Mouse (Mus musculus) bone marrow macrophage, adult 2 months (primary cell): ENCODE measurements around the gene Klk1. TPM values are rescaled to one million over a fixed set of nuclear protein-coding genes. Genes with fewer than 3 reads are reported as not detected.
"Not testable (repeated sequence)": the region's sequence is repeated elsewhere in the genome, so short reads cannot be mapped to it uniquely, and the experiment has no call there.

Experiments used
- H3K27ac ChIP-seq: 2 replicates; pipeline ENCODE4 v1.5.1; 2012; ENCODE audit warnings: low read depth, low read length; ENCODE audit not compliant: insufficient read depth
- H3K4me1 ChIP-seq: 2 replicates; pipeline ENCODE4 v1.6.1; 2012; ENCODE audit warnings: low read length; ENCODE audit not compliant: control insufficient read depth, insufficient read depth
- H3K4me3 ChIP-seq: 2 replicates; pipeline ENCODE4 v1.5.1; 2012; ENCODE audit warnings: mild to moderate bottlenecking, low read length, moderate library complexity; ENCODE audit not compliant: insufficient read depth
- CTCF ChIP-seq: IDR thresholded peaks from 2 replicates; pipeline ENCODE4 v1.5.1; 2012; ENCODE audit warnings: low read depth, mild to moderate bottlenecking, low read length, moderate library complexity
- POLR2A ChIP-seq: IDR thresholded peaks from 2 replicates; pipeline ENCODE4 v1.6.1; 2012; ENCODE audit warnings: mild to moderate bottlenecking, low read depth, low read length, borderline replicate concordance
- polyA plus RNA-seq: library from polyadenylated mRNA; stranded (reverse); fragments of >200 nt; gene quantifications from 2 replicates; pipeline ENCODE4 v1.2.4, GENCODE M21; 2012; ENCODE audit not compliant: missing spikeins, insufficient read depth, insufficient read length

Klk1 gene
- polyA plus RNA-seq, 1 experiment = not detected

DNA sequence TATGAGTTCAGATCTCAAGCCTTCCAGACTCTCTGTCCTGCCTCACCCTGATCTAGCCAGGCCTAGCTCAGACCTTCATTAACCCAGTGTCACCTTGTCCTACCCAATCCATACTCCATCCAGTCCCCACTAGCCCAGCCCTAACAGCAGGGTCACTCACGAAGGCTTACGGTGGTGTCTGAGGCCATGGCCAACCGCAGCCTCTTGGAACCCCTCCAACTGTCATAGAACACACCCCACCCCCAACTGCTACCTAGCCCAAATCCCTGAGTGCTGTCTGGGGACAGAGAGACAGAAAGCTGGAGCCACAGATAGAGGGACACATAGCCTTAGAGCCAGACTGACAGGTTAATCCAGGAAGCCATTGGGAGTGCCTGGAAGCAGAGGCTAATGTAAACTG lies 10.7 kb downstream of the Klk1 start, which contains the start of gene Gm36864:
Gene Gm36864 (plus strand): TSS at position 269 of the 400 bp plus-strand sequence.
- Histone ChIP-seq H3K4me1 (peaks cover 2% of the 10 kb centered on the region; the same call in 1 of the 2 replicates), H3K27ac (no peak within 1 kb of the TSS), H3K4me3 (no peak within 1 kb of the TSS)
- TF ChIP-seq CTCF (no peak), POLR2A (no peak)

DNA sequence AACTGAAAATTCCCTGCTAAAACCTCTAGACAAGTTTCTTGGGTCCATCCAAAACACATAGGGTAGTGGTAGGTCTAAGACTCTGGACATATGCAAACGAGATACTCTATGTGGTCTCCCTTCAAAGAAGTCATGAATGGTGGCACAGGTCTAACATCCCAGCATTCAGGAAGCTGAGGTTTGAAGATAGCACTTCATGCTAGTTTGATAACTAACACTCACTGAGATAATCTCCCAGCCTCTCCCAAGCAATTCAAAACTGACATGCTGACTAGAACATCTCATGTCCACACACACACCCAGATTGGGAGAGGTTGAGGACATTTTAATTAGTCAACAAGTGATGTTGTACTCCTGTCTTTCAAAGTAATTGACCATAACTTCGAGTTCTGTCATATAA lies 14.8 kb downstream of the Klk1 start:
- H3K27ac ChIP-seq = no peak overlapping the region
- H3K4me3 ChIP-seq = no peak overlapping the region
- peaks cover 2% of the 10 kb centered on the region; the same call in 1 of the 2 replicates for H3K4me1 ChIP-seq
- TF ChIP-seq CTCF = no peak
- no peak for TF ChIP-seq POLR2A

DNA sequence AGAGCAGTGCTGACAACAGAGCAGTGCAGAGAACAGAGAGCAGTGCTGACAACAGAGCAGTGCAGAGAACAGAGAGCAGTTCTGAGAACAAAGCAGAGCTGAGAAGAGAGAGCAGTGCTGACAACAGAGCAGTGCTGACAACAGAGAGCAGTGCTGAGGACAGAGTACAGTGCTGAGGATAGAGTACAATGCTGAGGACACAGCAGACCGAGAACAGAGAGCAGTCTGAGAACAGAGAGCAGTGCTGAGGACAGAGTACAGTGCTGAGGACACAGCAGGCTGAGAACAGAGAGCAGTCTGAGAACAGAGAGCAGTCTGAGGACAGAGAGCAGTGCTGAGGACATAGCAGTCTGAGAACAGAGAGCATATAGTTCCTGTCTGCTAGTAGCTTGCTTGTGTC lies 15.6 kb downstream of the Klk1 start:
- Histone ChIP-seq H3K27ac (no peak overlapping the region), H3K4me3 (no peak overlapping the region), H3K4me1 (peaks cover 7% of the 10 kb centered on the region)
- no peak for TF ChIP-seq POLR2A

DNA sequence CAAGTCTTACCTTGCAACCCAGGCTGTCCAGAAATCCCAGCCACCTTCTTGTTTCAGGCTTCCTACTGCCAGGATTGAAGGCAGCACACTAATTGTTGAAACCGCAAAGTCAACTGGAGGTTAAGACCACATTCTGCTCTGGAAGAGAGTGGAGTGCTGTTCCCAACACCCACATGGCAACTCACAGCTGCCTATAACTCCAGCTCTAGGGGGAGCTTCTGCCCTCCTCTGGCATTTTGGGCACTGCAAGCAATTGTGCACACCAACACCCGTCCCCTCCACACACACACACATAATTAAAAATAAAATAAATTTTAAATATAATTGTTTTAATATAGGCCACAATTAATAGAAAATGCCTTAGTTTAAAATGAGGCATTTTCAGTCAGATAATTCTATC lies 16.0 kb downstream of the Klk1 start:
- H3K4me3 ChIP-seq = no peak overlapping the region
- no peak for TF ChIP-seq POLR2A
- no peak for TF ChIP-seq CTCF
- H3K4me1 ChIP-seq = peaks cover 7% of the 10 kb centered on the region
- H3K27ac ChIP-seq = no peak overlapping the region

DNA sequence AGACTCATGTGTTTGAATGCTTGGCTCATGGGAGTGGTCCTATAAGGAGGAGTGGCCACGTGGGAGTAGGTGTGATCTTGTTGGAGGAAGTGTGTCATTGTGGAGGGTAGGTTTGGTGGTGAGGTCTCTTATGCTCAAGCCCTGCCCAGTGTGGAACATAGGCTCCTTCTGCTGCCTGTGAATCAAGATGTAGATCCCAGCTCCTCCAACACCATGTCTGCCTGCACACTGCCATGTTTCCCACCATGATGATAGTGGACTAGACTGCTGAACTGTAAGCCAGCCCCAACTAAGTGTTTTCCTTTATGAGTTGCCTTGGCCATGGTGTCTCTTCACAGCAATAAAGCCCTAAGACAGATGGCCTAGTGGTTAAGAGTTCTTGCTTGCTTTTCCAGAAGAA lies 18.9 kb downstream of the Klk1 start:
- Histone ChIP-seq H3K27ac (no peak overlapping the region), H3K4me3 (no peak overlapping the region), H3K4me1 (peaks cover 13% of the 10 kb centered on the region)
- no peak for TF ChIP-seq CTCF
- no peak for TF ChIP-seq POLR2A

DNA sequence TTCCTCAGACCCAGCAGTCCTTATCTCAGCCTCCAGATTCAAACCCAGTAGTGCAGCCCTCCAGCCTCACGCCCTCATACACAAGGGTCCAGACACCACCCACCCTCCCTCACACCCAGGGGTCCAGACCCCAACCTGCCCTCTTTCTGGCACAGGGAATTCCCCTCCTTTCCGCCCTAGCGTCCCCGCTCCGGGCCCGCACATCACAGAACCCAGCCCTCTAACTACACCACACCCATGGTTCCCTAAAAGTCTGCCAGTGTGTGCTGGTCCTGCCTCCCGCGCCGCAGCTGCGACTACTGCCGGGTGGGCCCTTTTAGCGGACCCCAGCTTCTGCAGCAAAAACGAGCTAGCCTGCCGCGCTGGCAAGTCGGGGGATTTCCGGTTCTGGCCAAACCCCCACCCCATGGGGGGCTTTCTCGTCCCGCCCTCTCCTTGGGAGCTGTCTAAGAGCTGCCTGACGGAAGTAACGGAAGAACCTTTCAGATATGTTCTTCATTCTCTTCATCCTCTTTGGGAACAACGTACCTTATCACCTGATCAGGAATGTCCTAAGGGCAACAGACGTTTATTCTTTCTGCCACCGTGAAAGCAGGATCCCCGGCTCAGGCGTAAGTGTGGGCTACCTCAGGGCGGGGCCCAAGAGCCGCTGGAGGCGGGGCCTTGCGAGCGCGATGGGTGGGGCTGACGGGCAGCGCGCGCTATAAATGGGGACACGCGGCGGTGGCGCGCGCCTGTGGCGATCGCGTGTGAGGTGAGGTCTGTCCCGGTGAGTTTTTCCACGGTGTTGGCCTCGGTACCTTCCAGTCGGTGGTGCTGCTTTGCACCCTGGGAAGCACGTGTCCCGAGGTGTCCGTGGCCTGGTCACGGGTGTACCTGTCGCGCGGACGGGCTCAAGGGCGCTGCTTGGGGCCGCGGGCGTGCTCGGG lies 21.2 kb downstream of the Klk1 start, which contains the start of the genes 1700028J19Rik and 2410002F23Rik:
Gene 1700028J19Rik (minus strand): TSS at position 641 of the 929 bp plus-strand sequence.
Gene 2410002F23Rik (plus strand): TSS at position 668 of the 929 bp plus-strand sequence.
- Histone ChIP-seq H3K4me3 (peak within 1 kb of the TSS; percentile 83), H3K4me1 (peaks cover 19% of the 10 kb centered on the region), H3K27ac (peak within 1 kb of the TSS; percentile 84)
- TF ChIP-seq POLR2A (peak; percentile 93), CTCF (no peak)

DNA sequence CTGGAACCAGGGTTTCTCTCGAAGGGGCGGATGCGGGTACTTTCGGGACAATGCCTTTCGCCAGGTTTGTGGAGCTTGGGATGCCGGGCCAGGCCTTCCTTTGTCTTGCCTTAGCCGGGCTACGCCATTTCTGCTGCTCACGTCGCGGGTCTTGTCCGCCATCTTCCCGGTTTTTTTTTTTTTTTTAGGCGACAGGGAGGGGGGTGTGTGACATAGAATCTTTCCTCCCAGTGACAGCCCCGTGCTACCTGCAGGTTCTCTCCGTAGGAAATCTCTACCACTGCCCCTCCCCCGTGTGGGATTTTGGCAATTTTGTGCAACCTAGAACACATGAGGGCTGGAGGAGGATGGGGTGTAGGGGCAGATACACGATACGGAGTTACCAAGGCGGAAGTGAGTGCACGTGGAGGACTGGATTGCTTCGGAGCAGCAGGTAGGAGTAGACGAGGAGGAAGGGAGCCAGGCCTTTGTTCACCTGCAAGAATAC lies 21.9 kb downstream of the Klk1 start:
- H3K27ac ChIP-seq = peak overlapping the region; percentile 50
- TF ChIP-seq CTCF (no peak), POLR2A (no peak)
- H3K4me1 ChIP-seq = peaks cover 19% of the 10 kb centered on the region
- H3K4me3 ChIP-seq = peak overlapping the region; percentile 83

DNA sequence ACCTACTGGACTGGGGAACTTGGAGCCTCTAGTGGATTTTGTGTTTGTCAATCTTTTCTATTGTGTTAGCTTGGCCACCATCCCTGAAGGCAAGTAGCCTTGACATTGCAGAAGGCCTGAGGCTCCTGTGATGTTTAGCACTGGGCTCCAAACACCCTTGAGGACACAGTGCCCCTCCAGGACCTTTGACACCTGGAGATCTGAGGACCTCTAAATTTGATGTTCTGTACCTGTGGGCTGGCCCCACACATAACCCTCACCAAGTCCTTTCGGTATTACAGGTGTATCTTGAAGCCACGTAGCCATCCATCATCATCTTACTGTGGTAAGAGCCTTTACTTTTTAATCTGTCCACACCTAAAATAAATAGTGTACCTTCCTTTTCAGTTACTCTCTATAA lies 22.8 kb downstream of the Klk1 start:
- Histone ChIP-seq H3K27ac (no peak overlapping the region), H3K4me3 (peak overlapping the region; percentile 54), H3K4me1 (peaks cover 19% of the 10 kb centered on the region)
- TF ChIP-seq POLR2A = no peak

DNA sequence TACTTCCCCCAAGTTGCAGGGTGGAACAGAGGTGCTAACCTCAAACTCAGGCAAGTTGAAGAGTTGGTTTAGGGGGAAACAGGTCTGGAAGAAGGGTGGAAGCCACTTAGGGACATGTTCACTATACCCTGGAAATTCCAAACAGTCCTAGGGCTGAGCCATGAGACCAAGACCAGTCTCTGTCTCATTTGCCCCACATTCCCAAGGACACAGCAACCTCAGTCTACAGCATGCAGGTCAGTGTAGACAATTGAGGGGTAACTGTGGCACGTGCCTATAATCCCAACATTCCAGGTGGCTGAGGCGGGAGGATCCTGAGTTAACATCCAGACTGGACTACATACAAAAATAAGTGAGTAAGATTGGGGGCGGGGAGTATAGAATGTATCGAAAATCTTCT lies 24.1 kb downstream of the Klk1 start:
- Histone ChIP-seq H3K4me3 (no peak overlapping the region), H3K4me1 (peaks cover 19% of the 10 kb centered on the region), H3K27ac (no peak overlapping the region)
- TF ChIP-seq CTCF (no peak), POLR2A (no peak)

DNA sequence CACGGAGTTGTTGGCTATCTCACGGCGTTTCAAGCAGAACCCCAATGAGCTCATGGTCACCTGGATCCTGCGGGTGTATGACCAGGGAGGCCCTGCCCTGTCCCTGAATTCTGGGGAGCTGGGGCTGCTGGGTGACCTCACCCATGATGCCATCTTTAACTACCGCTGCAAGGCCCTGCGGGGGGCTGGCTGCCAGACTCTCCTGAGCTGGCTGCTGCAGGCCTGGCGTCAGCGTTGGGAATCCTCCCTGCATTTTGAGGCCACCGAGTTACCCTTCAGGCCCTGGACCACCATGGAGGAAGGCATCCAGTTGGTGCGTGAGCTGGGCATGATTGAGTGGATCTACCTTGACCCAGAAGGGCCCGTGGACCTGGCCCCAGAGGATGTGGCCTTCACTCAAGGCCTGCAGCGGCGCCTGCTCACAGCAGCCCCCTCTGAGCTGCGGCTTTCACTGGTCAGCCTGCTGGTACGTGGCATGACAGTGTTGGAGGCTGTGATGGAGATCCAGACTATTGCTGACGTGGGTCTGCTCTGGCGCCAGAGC lies 25.6 kb downstream of the Klk1 start:
- H3K4me1 ChIP-seq = peaks cover 13% of the 10 kb centered on the region
- not testable (repeated sequence) for H3K4me3 ChIP-seq

More for the DNA sequence above, 25.6 kb downstream of the Klk1 start:
- not testable (repeated sequence) for H3K27ac ChIP-seq
